Mouse (Mus musculus) embryo, embryonic 9.5 days (tissue): ENCODE measurements at regions not wholly inside any gene's neighbourhood (a gene's known extent, or its start where the extent isn't known, plus 50 kb on each side); places are given as distances from the start of the nearest gene placed in this dataset.
"Not testable (repeated sequence)": the region's sequence is repeated elsewhere in the genome, so short reads cannot be mapped to it uniquely, and the experiment has no call there.

Experiments
- DNase-seq: peaks from one replicate; pipeline ENCODE4 v3.0.0-alpha.2; 2017; ENCODE audit errors: extremely low spot score

- DNase-seq, result no peak
Observed at GRCm38 (mm10) chr16:86188966-86189365, 287.3 kb upstream of the Adamts5 start.

GRCm38 (mm10) chr16:86187609-86188008 is 286.0 kb upstream of the Adamts5 start:
- not testable (repeated sequence) for DNase-seq

- no peak for DNase-seq
Observed at GRCm38 (mm10) chr16:86159021-86159815, 257.6 kb upstream of the Adamts5 start.

GRCm38 (mm10) chr16:86138171-86138570 is 236.5 kb upstream of the Adamts5 start:
- DNase-seq, result no peak

GRCm38 (mm10) chr16:86136169-86136568 is 234.5 kb upstream of the Adamts5 start:
- DNase-seq, result no peak

GRCm38 (mm10) chr16:86127391-86127790 is 225.8 kb upstream of the Adamts5 start:
- no peak for DNase-seq

GRCm38 (mm10) chr16:86124182-86124581 is 222.6 kb upstream of the Adamts5 start:
- no peak for DNase-seq

GRCm38 (mm10) chr16:86122936-86123335 is 221.3 kb upstream of the Adamts5 start:
- no peak for DNase-seq

GRCm38 (mm10) chr16:86117959-86118358 is 216.3 kb upstream of the Adamts5 start:
- no peak for DNase-seq

GRCm38 (mm10) chr16:86115587-86116376 is 214.2 kb upstream of the Adamts5 start:
- DNase-seq, result no peak

- DNase-seq, result no peak
Observed at GRCm38 (mm10) chr16:86094461-86094860, 192.8 kb upstream of the Adamts5 start.

- DNase-seq, result no peak
Observed at GRCm38 (mm10) chr16:86090175-86090574, 188.5 kb upstream of the Adamts5 start.

- DNase-seq, result no peak
Observed at GRCm38 (mm10) chr16:86087421-86087820, 185.8 kb upstream of the Adamts5 start.

GRCm38 (mm10) chr16:86067628-86068364 is 166.2 kb upstream of the Adamts5 start:
- DNase-seq, result no peak

- no peak for DNase-seq
Observed at GRCm38 (mm10) chr16:86060087-86060486, 158.5 kb upstream of the Adamts5 start.

GRCm38 (mm10) chr16:86044695-86045094 is 143.1 kb upstream of the Adamts5 start:
- DNase-seq, result no peak

GRCm38 (mm10) chr16:86034772-86035171 is 133.1 kb upstream of the Adamts5 start:
- no peak for DNase-seq

GRCm38 (mm10) chr16:86027700-86028099 is 126.1 kb upstream of the Adamts5 start:
- DNase-seq, result no peak

- DNase-seq, result no peak
Observed at GRCm38 (mm10) chr16:86015336-86015735, 113.7 kb upstream of the Adamts5 start.

- DNase-seq, result no peak
Observed at GRCm38 (mm10) chr16:86011051-86011450, 109.4 kb upstream of the Adamts5 start.

- DNase-seq, result no peak
Observed at GRCm38 (mm10) chr16:86009638-86010329, 108.2 kb upstream of the Adamts5 start.

GRCm38 (mm10) chr16:86007799-86008198 is 106.2 kb upstream of the Adamts5 start:
- DNase-seq, result no peak
